Mouse (Mus musculus) T-cell, adult 66 days (primary cell): Measurements from ENCODE around the gene Olfr1415. TPM values are rescaled to one million over a fixed set of nuclear protein-coding genes. Genes with fewer than 3 reads are reported as not detected.

Experiments
- total RNA-seq, 2 experiments: library from RNA; stranded (reverse); gene quantifications; 3 replicates in 1 of 2; 4 replicates in 1 of 2; pipeline ENCODE4 v1.2.4; 2023

Olfr1415 gene
- total RNA-seq, result not detected

GRCm38 (mm10) chr1:92496001-92496400 lies at the start of gene Olfr1415:
Gene Olfr1415, minus strand, starts transcription at chr1:92496101.

GRCm38 (mm10) chr1:92518561-92518960 lies 22.7 kb upstream of the Olfr1415 start, which contains the start of gene Olfr1414:
Gene Olfr1414, minus strand, starts transcription at chr1:92518661.

DNA sequence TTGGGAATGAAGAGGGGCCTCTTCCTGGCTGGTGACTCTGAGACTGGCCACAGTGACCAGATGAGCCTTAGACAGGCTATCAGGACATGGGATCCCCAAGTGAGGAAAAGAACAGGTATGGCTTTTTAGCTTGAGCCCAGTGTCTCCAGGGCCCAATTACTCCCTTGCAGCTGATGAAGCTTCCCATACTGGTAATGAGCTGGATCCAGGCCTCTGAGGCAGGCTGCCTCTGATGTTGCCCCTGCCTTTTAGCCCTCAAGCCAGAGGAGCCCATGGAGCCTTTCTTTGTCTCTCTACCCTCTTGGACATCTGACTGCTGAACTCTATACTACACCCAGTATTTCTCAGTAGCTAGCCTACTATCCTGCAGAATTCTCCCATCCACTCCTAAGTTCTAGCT lies 10.9 kb downstream of the Olfr1415 start, which contains the start of gene Olfr1416:
Gene Olfr1416, minus strand, starts transcription at position 101 of the 400 bp plus-strand sequence.

DNA sequence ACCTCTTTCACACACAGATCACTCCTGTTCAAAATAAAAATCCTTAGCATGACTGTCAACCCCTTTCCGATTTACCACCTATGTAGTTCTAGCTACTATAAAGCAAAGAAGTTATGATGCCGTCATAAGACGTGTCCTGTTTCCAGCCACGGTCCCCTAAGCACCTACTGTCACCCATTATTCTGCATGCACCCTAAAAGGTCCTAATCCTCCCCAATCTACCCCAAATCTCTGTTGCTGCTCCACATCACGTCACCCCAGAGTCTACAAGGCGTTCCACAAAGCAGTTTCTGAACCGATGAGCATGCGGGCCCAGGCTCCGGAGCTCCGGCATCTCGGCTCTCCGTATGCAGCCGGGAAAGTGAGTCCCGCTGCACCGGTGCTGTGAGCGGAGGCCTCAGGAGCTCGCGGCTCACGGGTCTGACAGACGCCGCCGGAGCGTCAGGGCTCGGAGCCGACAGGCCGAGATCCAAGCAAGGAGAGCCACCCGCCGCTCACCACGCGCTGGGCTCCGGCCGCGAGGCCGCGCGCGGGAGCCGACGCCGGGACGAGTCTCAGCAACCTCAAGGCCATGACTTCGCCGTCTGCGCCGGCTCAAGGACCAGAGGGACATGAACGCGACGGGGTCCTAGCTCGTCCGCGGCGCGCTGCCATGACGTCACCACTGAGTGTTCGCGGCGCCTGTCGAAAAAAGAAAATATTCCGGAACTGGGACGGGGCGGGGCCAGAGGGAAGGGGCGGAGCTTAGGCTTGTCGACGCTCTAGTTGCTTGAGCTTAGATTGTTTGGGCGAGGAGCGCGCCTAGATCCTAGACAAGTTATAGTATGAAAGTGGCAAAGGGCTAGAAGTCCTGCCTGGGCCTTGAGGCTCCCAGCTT lies 22.5 kb downstream of the Olfr1415 start, which contains the start of gene Ndufa10:
Gene Ndufa10, minus strand, starts transcription at position 696 of the 877 bp plus-strand sequence.

Other genes starting within 250 kb of the Olfr1415 start
- 100 to 1,000 TPM; 162 to 166 TPM for gene Ndufa10, start 22.2 kb downstream of the Olfr1415 start, total RNA-seq
- gene Olfr1416, start 11.0 kb downstream of the Olfr1415 start, total RNA-seq, result not detected
- gene Olfr1414, start 22.6 kb upstream of the Olfr1415 start, total RNA-seq, result not detected
- not detected for gene Olfr1413, start 75.2 kb upstream of the Olfr1415 start, total RNA-seq
- gene Olfr1412, start 89.7 kb upstream of the Olfr1415 start, total RNA-seq, result not detected
- not detected for gene Olfr1411, start 98.3 kb upstream of the Olfr1415 start, total RNA-seq
- not detected for gene Olfr1410, start 109.7 kb upstream of the Olfr1415 start, total RNA-seq
- gene Olfr12, start 121.7 kb upstream of the Olfr1415 start, total RNA-seq, result not detected
- gene Cops9, start 145.9 kb upstream of the Olfr1415 start, total RNA-seq, result 100 to 1,000 TPM; 105 to 111 TPM
- gene Otos, start 152.7 kb upstream of the Olfr1415 start, total RNA-seq, result not detected